Comparison of ENCODE assay signal across 14 mouse cellular contexts in genomic region chr4:46339584-46339983, GRCm38 (mm10). TPM values are rescaled to one million over a fixed set of nuclear protein-coding genes. Genes with fewer than 3 reads are reported as not detected.
DNase-seq lines count a peak whose midpoint lies in the region; ATAC-seq lines count a peak whose summit lies in the region.
"Had no signal": no experiment of that assay in that cellular context is flagged by ENCODE, and none has a peak within 500 bp of the region (broad histone marks: within the 10 kb centered on the region; RNA-seq: fewer than 3 reads in every experiment).

No protein-coding gene starts in this region.

- no peak overlapping the region for H3K4me2 ChIP-seq in kidney, embryonic 14.5 days (replicated peaks; ENCODE audit: low read depth, low read length)
- 0 out of 2 replicates have a peak overlapping the region, but pooled peaks have one; percentile 5 for H3K4me2 ChIP-seq in embryonic facial prominence, embryonic 13.5 days
- no peak overlapping the region for H3K4me2 ChIP-seq in kidney, embryonic 16.5 days (replicated peaks; ENCODE audit: low read depth, low read length)
- H3K4me2 ChIP-seq: hindbrain, embryonic 13.5 days; limb, embryonic 15.5 days had no signal

- no peak overlapping the region for H3K9ac ChIP-seq in kidney, embryonic 14.5 days (ENCODE audit: low read depth, low read length)
- H3K9ac ChIP-seq in embryonic facial prominence, embryonic 13.5 days, result no peak overlapping the region
- no peak overlapping the region for H3K9ac ChIP-seq in kidney, embryonic 16.5 days (replicated peaks; ENCODE audit: low read length)
- H3K9ac ChIP-seq: hindbrain, embryonic 13.5 days; limb, embryonic 15.5 days had no signal

- no peak overlapping the region for H3K4me3 ChIP-seq in kidney, embryonic 14.5 days (ENCODE audit: low read length)
- H3K4me3 ChIP-seq in embryonic facial prominence, embryonic 13.5 days, result no peak overlapping the region
- no peak overlapping the region for H3K4me3 ChIP-seq in kidney, embryonic 16.5 days (ENCODE audit: low read length)
- H3K4me3 ChIP-seq: hindbrain, embryonic 13.5 days; limb, embryonic 15.5 days had no signal

- peaks cover 6% of the 10 kb centered on the region; the same call in 1 of the 2 replicates for H3K4me1 ChIP-seq in kidney, embryonic 14.5 days (ENCODE audit: control insufficient read depth, insufficient read depth, low read length)
- peaks cover 26% of the 10 kb centered on the region for H3K4me1 ChIP-seq in embryonic facial prominence, embryonic 13.5 days
- H3K4me1 ChIP-seq in kidney, embryonic 16.5 days (ENCODE audit: insufficient read depth, low read length), result peaks cover 13% of the 10 kb centered on the region

- H3K9me3 ChIP-seq in kidney, embryonic 14.5 days (ENCODE audit: control insufficient read depth, low read length), result no peaks in the 10 kb centered on the region
- no peaks in the 10 kb centered on the region for H3K9me3 ChIP-seq in embryonic facial prominence, embryonic 13.5 days
- no peaks in the 10 kb centered on the region for H3K9me3 ChIP-seq in kidney, embryonic 16.5 days (ENCODE audit: low read length)
- H3K9me3 ChIP-seq: hindbrain, embryonic 13.5 days; limb, embryonic 15.5 days had no signal

- no peaks in the 10 kb centered on the region for H3K36me3 ChIP-seq in kidney, embryonic 14.5 days (ENCODE audit: control insufficient read depth, insufficient read depth, low read length)
- no peaks in the 10 kb centered on the region for H3K36me3 ChIP-seq in embryonic facial prominence, embryonic 13.5 days
- no peaks in the 10 kb centered on the region for H3K36me3 ChIP-seq in kidney, embryonic 16.5 days (ENCODE audit: insufficient read depth, low read length)
- H3K36me3 ChIP-seq: hindbrain, embryonic 13.5 days; limb, embryonic 15.5 days had no signal

- no peak overlapping the region for H3K27ac ChIP-seq in kidney, embryonic 14.5 days (ENCODE audit: low read depth, low read length)
- H3K27ac ChIP-seq in embryonic facial prominence, embryonic 13.5 days, result no peak overlapping the region
- H3K27ac ChIP-seq in kidney, embryonic 16.5 days (ENCODE audit: low read length), result no peak overlapping the region
- H3K27ac ChIP-seq: hindbrain, embryonic 13.5 days; limb, embryonic 15.5 days had no signal

- H3K27me3 ChIP-seq in kidney, embryonic 14.5 days (ENCODE audit: control insufficient read depth, insufficient read depth, low read length), result peaks cover 92% of the 10 kb centered on the region
- H3K27me3 ChIP-seq in embryonic facial prominence, embryonic 13.5 days, result peaks cover 87% of the 10 kb centered on the region
- H3K27me3 ChIP-seq in kidney, embryonic 16.5 days (ENCODE audit: insufficient read depth, low read length), result peaks cover 85% of the 10 kb centered on the region

- 1% methylated on average over 26 of the region's 26 CpGs for WGBS in kidney, embryonic 14.5 days
- WGBS in embryonic facial prominence, embryonic 13.5 days, result under 1% methylated on average over 26 of the region's 26 CpGs
- 1% methylated on average over 26 of the region's 26 CpGs for WGBS in kidney, embryonic 16.5 days

- no peak for ATAC-seq in kidney, embryonic 14.5 days (ENCODE audit: low FRiP score, low TSS enrichment)
- no peak for ATAC-seq in embryonic facial prominence, embryonic 13.5 days (ENCODE audit: insufficient number of reproducible peaks, insufficient read depth, low FRiP score, low TSS enrichment, low read depth)
- ATAC-seq in kidney, embryonic 16.5 days (ENCODE audit: low FRiP score, low TSS enrichment), result no peak

- DNase-seq in embryo, embryonic 10.5 days (ENCODE audit: low spot score), result peak; percentile 43
- no peak for DNase-seq in embryo, embryonic 10 days (ENCODE audit: low spot score)
- peak; percentile 19 to 29 for DNase-seq in kidney, postnatal 4 days
- peak; percentile 28 for DNase-seq in adrenal gland, postnatal 14 days
- no peak for DNase-seq in T-cell, adult 2 months (ENCODE audit: low spot score)
- DNase-seq: gastrocnemius, postnatal 25 days; kidney, adult 2 months; lung, postnatal 10 days had no signal

RNA-seq across cellular contexts. Expression of gene Foxe1, which starts 3.8 kb away (rescaled TPM):
- polyA plus RNA-seq in kidney, embryonic 14.5 days (2014; fragmentation: Nextera tagmentation; extraction: Ambion mirVana), result not detected in 2 replicates
- total RNA-seq in adrenal gland, postnatal 14 days (2021), result not detected in 2 replicates
- polyA plus RNA-seq in embryonic facial prominence, embryonic 13.5 days (2015; fragmentation: Nextera tagmentation; extraction: Ambion mirVana), result 0.81 and 0.91 TPM in 2 replicates
- not detected in 2 replicates for polyA plus RNA-seq in kidney, embryonic 16.5 days (2015; fragmentation: Nextera tagmentation; extraction: Ambion mirVana)
- total RNA-seq: gastrocnemius, postnatal 25 days; layer of hippocampus, postnatal 25 days had no signal
- polyA plus RNA-seq: hindbrain, embryonic 13.5 days; kidney, adult 2 months had no signal

RNA-seq across cellular contexts. Expression of gene Trmo, which starts 49.7 kb away (rescaled TPM):
- polyA plus RNA-seq in kidney, embryonic 14.5 days (2014; fragmentation: Nextera tagmentation; extraction: Ambion mirVana), result 10.8 and 13.2 TPM in 2 replicates
- 6.5 and 6.6 TPM in 2 replicates for total RNA-seq in adrenal gland, postnatal 14 days (2021)
- 8.3 and 9.3 TPM in 2 replicates for polyA plus RNA-seq in embryonic facial prominence, embryonic 13.5 days (2015; fragmentation: Nextera tagmentation; extraction: Ambion mirVana)
- 11.8 and 12.3 TPM in 2 replicates for polyA plus RNA-seq in kidney, embryonic 16.5 days (2015; fragmentation: Nextera tagmentation; extraction: Ambion mirVana)

Comparison
In these comparisons a context has a peak if more than half of its experiments do, and no peak if none do; other contexts are left out.
1. DNase-seq: peak in embryo, embryonic 10.5 days (single experiment), kidney, postnatal 4 days (2 of 2) and adrenal gland, postnatal 14 days (single experiment); none in embryo, embryonic 10 days (single experiment) and T-cell, adult 2 months (single experiment).